Mouse (Mus musculus): ENCODE results near the gene Hook2.

Hook2 gene

GRCm38 (mm10) chr8:85033867-85034266, 43.5 kb downstream of the Hook2 start:
- peak in 1 of 2 experiments; percentile 34 for DNase-seq

GRCm38 (mm10) chr8:85034764-85035163, 44.4 kb downstream of the Hook2 start:
- peak; percentile 74 to 76 for DNase-seq

GRCm38 (mm10) chr8:85035165-85035727, 44.8 kb downstream of the Hook2 start:
- no peak for DNase-seq

- peak; percentile 28 to 52 for DNase-seq
Observed at GRCm38 (mm10) chr8:85035728-85036310, 45.4 kb downstream of the Hook2 start.

GRCm38 (mm10) chr8:85036381-85036717, 45.9 kb downstream of the Hook2 start:
- no peak for DNase-seq

- peak; percentile 94 to 96 for DNase-seq
Observed at GRCm38 (mm10) chr8:85036718-85037365, 46.4 kb downstream of the Hook2 start, which contains the start of gene Tnpo2. Tnpo2 (plus strand) TSS chr8:85036915.

GRCm38 (mm10) chr8:85037366-85037680, 46.9 kb downstream of the Hook2 start:
- peak in 1 of 2 experiments; percentile 31 for DNase-seq

- peak in 1 of 2 experiments; percentile 32 for DNase-seq
Observed at GRCm38 (mm10) chr8:85037681-85038531, 47.5 kb downstream of the Hook2 start.

GRCm38 (mm10) chr8:85043619-85044018, 53.2 kb downstream of the Hook2 start:
- no peak for DNase-seq

All from kidney, adult 8-10 months (tissue).